Mouse (Mus musculus): ENCODE measurements around the gene Gpr157.
"Not testable (repeated sequence)": the region's sequence is repeated elsewhere in the genome, so short reads cannot be mapped to it uniquely, and the experiment has no call there.

Gene Gpr157

DNA sequence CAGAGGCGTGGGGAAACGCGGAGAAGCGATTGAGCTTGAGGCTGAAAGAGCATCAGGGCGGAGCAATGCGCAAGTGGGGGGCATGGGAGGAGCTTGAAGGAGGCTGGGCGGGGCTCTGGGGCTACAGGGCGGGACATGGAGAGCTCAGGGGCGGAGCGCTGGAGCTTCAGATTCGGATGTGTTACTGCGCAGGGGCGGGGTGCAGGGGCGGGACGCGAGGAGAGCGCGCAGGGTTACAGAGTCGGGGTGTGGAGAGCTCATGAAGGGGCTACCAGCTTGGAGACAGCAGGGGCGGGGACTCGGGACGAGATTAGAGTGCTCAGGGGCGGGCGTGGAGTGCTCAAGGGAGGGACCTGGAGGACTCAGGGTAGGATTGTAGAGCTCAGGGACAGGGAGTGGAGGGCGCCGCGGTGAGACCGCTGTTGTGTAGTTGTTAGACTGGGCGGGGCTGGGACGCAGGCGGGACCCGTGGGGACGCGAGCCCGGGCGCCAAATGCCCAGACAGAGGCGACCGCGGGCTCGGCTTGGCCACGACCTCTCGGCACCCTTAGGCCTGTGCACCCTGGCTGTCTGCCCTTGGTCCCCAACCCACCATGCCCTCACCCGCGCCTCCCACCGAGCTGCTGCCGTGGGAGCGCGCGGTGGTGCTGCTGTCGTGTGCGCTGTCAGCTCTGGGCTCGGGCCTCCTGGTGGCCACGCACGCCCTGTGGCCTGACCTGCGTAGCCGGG, at the start of gene Gpr157:
Gene Gpr157 (plus strand): TSS at position 205 of the 729 bp plus-strand sequence.
- peak; percentile 95 for DNase-seq (ENCODE audit: low read depth, low spot score)

DNA sequence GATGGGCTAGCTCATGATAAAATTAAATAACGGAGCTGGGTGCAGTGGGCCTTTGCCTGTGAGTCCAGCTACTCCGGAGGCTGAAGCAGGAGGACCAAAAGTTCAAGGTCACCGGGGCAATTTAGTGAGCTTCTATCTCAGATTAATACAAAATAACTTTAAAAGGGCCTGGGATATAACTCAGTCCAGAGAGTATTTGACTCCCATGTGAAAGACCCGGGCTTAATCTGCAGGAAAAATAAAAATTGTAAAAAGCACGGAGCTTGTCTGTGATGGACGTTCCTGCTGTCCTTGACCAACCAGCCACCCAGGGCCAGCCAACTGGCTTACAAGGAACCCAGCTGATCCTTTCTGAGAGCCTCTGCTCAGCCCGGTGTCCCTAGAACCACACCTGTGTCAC, 48.6 kb upstream of the Gpr157 start:
- no peak for DNase-seq (ENCODE audit: low read depth, low spot score)

DNA sequence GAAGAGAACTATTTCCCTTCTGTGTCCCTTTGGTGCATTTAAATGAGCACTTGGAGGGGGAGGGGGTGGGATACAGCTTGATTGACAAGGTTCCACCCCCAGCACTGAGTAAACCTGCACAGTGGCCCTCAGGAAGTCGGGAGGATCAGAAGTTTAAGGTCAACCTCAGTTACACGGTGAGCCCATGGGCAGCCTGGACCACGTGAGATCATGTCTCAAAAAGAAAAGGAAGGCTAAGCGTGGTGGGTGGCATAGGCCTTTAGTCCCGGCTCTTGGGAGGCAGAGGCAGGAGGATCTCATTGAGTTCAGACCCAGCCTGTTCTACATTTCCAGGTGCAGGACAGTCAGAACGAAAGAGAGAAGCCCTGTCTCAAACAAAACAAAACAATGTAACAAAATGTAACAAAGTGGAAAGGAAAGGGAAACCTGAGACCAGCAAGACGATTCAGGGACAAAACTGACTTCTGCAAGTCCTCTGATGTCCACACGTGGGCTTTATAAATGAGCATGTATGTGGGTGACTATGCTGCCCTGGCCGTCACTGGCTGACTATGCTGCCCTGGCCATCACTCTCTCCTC, 47.1 kb upstream of the Gpr157 start:
- DNase-seq (ENCODE audit: low read depth, low spot score): no peak

DNA sequence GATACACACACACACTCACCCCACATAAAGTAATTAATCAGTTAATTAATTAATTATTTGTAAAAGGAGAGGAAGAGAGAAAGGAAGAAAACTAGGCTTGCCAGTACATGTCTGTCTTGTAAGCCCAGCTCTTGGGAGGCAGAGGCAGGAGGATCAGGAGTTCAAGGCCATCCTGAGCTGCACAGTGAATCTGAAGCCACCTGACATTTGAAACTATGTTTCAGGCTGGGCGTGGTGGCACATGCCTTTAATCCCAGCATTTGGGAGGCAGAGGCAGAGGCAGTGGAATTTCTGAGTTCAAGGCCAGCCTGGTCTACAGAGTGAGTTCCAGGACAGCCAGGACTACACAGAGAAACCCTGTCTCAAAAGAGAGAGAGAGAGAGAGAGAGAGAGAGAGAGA, 46.3 kb upstream of the Gpr157 start:
- not testable (repeated sequence) for DNase-seq (ENCODE audit: low read depth, low spot score)

DNA sequence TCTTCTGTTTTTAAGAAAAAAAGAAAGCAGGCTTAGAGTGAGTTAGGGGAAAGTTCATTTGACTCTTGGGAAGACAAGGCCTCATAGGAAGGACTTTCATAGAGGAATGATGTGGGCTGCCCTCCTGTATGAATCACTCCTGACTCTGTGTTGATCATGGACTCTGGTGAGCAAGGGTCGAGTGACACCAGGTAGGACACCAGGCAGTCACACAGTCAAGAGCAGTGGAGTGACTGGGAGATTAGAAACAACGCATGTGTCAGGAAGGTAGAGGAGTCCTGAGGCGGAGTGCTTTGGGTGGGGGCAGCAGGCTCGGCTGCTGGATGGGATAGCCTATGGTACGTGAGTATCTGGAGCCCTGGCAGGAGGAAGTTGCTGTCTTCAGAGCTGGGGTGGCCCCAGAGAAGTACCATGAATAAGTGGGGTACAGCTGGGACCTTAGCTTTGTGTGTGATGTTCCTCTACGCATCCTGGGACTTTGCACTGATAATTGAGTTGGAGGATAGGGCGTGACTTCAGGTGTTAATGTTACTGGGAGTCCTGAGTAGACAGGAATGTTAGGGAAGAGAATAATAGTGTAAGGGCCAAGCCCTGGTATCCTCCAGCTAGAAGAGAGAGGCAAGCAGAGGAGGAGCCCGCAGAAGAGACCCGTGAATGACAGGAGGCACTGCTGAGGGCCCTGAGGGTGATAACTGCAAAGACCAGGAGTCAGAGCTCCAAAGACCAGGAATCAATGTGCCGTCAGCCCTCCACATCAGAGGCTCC, 45.6 kb upstream of the Gpr157 start:
- no peak for DNase-seq (ENCODE audit: low read depth, low spot score)

DNA sequence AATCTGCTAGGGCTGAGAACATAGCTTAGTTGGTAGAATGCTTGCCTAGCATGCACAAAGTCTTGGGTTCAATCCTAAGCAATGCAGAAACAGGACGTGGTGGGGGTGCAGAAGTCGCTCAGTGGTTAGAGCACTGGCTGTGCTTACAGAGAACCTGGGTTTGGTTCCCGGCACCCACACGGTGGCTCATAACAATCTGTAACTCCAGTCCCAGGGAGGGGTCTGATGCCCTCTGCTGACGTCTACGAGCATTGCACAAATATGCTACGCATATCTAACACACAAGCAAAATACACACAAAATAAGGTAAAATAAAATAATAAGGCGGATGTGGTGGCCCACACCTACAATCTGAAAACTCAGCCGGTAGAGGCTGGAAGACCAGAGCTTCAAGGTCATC, 43.6 kb upstream of the Gpr157 start:
- no peak for DNase-seq (ENCODE audit: low read depth, low spot score)

DNA sequence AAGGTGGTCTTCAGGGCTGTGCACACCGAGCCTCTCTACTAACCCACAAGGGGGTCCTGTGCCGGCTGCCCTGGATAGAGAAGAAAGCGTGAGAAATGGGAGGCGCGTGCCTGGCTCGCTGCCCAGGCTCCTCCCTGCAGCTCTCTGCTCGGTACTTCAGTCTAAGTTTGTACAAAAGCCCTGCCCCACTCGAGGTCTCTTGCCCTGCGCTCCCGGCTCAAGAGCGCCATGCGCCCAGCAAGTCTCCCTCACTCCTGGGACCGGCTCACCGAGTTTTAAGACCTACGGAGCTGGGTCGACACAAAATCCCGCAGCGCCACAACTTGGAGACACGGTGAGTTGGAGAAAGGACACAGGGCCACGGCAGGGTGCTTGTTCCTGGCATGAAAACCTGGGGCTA, 39.1 kb upstream of the Gpr157 start:
- no peak for DNase-seq (ENCODE audit: low read depth, low spot score)

DNA sequence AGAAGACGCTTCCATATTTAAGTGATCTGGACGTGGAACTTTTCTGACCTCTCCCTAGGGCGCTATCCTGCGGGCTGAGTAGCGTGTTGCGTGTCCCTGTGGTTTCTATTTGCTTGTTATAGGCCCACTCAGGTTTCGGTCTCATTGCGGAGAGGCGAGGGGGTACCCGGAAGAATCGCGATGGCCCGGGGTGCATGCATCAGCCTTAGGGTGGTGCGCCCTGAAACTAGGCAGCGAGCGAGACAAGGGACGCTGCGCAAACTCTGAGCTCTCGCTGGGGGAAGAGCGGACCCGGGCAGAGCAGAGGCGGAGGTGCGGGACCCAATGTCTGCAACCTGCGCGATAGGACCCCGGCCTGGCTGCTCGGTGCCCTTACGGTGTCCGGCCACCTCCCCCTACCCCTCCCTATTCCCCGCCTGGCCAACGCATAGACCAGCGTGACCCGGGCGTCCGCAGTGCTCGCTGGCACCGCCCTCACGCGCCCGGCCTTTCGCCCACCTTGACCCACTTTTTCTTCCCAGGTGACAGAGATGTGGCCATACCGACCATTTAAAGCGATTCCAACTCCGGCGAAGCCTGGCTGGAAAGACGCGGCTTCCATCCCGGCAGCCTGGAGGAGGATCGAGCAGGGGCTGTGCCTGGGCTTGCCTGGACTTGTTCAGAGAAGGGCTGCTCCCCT, 38.5 kb upstream of the Gpr157 start:
- DNase-seq (ENCODE audit: low read depth, low spot score): no peak

DNA sequence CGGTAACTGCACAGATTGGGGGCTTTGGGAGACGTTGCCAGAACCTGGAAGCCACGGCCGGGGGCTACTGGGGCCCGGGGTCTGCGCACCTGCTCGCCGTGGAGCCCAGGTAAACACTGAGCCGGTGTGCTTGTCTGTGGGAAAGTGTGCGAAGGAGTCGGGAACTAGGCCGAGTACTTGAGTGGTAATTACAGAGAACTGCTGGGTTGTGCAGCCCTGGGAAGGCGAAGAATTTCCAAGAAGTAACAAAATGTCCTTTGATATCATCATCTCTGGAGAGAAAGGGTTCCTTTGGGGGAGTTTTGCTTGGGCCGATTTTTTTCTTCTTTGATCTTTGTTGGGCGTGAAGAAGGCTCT, 38.0 kb upstream of the Gpr157 start:
- DNase-seq (ENCODE audit: low read depth, low spot score): no peak

DNA sequence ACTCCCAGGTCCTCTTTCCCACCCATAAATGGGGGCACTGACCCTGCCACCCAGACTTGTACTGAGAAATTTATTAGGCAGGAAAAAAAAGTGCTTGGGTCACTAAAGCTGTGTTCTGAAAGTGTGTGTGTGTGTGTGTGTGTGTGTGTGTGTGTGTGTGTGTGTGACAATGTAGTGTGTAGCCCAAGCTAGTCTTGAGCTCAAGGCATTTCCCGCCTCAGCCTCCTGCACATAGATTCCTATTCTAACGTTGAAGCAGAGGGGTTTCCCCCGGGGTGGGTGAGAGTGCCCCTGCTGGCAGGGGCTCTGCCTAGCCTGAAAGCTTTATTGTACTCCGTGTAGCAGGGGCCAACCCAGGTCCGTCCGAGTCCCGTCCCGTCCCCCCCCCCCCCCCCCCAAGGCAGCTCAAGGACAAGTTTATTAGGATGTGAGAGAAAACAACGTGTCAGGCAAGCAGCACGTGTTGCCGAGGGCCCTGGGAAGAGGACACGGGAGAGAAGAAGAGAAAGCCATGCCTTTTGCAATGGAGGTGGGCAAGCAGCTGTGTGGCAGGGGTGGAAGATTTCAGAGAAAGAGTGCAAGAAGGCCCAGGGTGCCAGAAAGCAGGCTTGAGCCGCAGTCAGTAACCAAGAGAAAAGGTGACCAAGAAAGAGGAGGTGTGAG, 37.5 kb upstream of the Gpr157 start:
- no peak for DNase-seq (ENCODE audit: low read depth, low spot score)

DNA sequence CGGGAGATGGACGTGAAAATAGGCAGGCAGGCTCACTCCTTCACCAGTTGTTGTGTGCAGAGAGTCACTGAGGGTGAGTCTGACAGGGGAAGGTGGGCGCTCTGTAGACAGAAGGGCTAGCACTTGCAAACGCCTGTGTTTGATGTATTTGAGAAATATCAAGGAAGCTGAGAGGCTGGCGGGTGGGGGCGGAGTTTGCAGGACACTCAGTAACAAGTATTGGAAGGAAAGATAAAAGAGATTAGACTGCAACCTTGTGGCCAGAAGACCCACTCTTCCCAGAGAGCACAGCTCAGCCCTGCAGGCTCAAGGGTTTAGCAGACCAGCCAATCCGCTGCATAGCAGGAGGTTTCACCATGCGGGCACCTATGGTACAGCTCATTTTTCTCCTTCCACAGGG, 35.7 kb upstream of the Gpr157 start:
- DNase-seq (ENCODE audit: low read depth, low spot score): no peak

DNA sequence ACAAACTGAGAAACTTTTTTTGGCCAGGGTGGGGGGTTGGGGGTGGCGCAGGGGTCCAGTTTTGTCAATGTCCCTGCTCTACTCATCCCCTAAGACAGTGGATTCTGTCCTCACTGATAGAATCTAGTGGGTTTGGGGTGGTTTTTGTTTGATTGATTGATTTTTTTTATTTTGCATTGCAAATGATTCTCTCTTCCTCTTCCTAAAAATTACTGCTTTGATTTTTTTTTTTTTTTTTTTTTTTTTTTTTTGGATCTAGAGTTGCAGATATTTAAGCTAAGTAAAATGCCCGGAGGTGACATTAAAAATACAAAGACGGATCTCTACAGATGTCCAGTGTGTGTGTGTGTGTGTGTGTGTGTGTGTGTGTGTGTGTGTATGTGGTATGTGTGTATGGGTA, 34.8 kb upstream of the Gpr157 start:
- no peak for DNase-seq (ENCODE audit: low read depth, low spot score)

DNA sequence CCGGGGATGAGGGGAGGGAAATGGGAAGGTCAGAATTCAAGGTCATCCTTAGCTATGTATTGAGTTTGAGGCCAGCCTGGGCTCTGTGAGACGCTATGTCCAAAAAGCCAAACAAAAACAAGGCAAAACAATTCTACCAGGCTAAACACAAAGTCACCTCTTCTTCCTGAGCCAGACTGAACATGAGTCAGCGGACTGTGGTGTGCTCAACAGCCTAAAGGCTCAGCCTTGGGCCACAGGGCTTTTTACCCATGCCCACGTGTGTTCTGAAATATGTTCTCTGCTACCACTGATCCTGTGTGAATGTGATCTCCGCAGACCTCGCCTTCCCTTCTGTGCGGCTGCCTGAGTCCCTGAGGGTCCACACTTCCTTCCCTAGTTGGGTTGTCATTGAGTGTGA, 31.0 kb upstream of the Gpr157 start:
- no peak for DNase-seq (ENCODE audit: low read depth, low spot score)

DNA sequence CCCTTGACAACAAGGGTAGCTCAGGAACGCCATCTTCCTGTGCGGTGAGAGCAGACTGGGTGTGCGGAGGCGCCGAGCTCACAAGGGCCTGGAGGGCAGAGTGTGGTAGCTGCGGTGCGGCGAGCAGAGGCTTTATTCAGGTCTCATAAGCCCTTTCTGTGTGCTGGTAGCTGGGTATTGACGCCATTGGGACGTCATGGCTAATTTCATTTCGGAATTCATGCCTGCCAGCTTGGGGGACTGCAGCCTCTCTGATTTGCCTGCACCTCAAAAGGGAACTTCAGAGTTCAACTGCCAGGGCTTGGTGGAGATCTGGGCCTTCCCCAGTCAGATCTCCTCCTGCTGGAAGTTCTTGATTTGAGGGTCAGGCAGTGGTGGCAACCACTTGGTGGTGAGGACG, 29.4 kb upstream of the Gpr157 start:
- DNase-seq (ENCODE audit: low read depth, low spot score): no peak

DNA sequence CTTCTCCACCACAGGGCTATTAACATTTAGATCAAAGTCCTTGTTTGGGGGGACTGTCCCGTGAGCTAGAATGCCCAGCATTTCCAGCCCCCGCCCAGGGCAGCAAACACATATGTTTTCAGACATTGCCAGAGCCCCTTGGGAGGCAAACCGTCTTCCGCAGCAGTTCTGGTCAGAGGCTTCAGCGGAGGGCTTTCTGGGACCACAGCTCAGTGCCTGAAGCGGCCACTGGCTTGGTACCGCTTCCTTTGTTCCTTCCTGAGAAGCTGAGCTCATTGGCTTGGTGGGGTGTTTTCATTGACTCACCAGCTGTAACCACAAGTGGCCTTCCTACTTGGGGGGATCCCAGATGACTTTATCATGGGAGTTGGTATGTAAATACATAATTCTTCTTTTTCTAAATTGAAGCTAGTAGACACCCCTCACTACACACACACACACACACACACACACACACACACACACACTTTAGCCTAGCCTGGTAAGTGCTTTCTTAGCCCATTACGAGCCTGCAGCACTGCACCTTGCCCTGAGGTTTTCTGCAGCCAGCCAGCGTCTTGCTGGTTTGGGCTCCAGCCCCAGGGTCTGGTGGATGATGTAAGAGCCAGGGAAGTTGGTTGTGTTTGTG, 27.2 kb upstream of the Gpr157 start:
- no peak for DNase-seq (ENCODE audit: low read depth, low spot score)

DNA sequence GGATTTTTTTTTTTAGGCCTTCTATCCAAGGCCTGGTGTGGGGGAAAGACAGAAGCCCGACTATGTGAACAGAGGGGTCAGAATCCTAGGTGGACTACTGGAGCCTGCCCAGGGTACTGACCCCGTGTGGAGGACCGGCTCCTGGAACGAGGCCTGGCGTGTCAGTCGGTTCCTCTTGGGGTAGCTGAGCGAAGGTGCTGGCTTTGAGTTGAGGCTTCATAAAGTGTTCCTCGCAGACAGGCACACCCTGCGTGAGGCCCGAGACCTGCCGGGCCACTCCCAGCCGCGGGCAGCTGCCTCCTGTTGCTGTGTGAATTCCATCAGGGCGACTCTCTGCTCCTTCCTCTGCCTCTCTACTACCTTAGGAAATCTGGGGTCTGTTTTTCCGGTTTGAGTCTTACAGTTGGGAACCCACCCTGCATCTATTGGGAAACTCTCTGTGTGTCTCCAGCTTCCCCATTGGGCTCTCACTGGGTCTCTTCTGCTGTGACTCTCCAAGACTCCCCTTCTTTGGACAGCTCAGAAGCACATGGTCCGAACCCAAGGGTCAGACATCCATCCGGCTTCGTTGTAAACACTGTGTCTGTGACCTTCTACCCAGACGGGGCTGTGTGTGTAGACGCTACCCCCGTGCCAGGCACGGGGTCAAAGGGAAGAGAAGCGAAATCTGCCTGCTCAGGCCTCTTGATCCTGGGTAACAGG, 26.5 kb upstream of the Gpr157 start:
- DNase-seq (ENCODE audit: low read depth, low spot score): no peak

DNA sequence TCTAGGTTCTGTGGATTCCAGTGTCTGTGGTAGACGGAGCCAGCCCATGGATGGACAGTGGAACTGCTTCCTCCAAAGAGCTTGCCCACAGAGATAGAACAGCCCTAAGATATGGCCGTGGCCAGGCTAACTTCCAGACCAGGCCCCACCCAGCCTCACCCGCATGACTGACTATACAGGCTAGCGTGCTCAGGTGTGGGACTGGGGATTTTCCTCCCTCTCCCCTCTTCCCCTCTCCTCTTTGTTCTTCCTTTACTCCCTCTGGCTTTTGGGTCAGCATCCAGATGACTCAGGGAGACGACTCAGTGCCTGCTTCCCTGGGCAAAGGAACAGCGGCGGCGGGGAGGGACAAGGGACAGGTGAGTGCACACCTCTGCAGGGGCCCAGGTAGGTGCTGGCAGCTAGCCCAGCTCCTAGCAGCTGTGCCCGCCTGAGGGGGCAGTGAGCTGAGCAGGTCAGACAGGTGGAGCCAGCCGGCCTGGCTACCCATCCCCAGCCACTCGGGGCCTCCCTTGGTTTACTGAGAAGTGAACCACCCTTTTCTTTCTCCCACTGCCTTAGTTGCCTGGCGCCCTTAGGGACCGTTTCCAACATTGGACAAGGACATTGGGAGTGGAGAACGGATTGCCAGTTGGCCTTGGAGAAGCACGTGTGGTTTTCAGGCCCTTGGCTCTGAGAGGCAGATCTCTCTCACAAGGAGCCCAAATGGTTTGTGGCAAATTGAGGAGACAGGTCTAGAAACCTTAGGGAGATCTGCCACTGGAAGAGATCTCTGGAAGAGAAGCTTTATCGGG, 25.5 kb upstream of the Gpr157 start:
- no peak for DNase-seq (ENCODE audit: low read depth, low spot score)

DNA sequence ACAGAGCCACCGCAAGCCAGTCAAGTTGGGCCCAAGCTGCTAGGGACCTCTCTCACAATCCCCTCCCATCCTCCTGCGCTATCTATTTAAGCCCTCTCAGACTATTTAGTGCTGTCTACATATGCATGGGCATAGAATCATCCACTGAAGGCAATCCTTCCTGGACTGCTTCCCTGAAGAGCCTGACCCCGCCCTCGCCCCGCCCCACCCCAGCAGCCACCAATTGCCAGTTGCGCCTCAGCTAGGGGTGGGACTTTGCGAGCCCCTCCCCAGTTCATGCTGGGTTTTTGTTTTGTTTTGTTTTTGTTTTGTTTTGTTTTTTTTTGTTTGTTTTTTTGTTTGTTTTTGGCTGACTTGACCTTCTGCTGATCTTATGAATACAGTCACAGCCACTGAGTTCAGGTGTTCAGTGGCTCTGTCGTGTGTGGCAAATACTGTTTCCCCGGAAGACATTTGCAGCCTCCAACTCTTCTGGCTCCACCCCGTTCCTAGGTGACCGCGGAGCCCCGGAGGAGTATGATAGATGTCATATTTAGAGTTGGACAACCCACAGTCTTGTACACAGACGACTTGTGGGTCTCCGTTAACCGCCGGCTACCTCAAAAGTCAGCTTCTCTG, 20.4 kb upstream of the Gpr157 start:
- DNase-seq (ENCODE audit: low read depth, low spot score): no peak

DNA sequence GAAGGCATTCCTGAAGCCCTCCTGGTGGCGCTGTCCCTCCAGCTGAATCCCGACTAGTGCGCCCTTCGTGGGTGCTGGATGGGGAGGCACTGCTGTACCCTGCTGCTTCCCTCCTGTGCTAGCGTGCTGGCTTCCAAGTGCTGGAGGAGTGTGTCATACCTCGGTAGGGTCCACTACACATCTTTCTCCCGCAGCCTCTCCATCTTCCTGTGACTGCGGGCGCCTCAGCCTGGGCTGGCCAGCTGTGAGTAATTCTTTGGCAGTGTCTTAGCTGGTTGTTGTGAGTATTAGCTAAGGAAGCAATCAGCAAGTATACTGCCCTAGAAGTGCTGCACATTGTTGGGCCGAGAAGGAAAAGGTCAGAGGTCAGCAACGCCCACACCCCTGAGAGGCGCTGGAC, 18.9 kb upstream of the Gpr157 start:
- no peak for DNase-seq (ENCODE audit: low read depth, low spot score)

DNA sequence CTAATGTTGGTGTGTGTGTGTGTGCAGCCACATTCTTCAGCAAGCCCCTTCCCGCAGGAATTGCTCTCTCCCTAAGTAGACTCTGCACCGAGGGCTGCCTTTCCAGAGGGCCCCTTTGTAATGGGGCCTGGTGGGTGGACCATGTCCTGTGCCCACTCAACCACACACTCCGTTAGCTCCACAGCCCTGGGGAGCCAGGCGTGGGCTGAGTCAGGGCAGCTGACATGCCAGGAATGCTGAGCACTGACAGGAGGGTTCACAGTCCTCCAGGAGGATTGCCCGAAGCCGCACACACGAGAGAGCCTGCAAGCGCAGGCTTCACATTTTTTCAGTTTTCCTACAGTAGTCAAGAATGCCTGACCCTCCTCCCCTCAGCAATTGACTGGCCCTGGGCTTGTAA, 17.0 kb upstream of the Gpr157 start:
- DNase-seq (ENCODE audit: low read depth, low spot score): no peak

Measured in mesoderm, embryonic 11.5 days (tissue).